Mouse (Mus musculus) liver, adult 2 months (tissue): ENCODE measurements at regions not wholly inside any gene's neighbourhood (a gene's known extent, or its start where the extent isn't known, plus 50 kb on each side); places are given as distances from the start of the nearest gene placed in this dataset.

ENCODE experiments used
- CTCF ChIP-seq: fragments of 200-500 bp; IDR thresholded peaks from 2 replicates; pipeline ENCODE4 v1.5.1; 2011; ENCODE audit warnings: low read depth, low read length, control low read depth
- POLR2A ChIP-seq: fragments of 200-500 bp; IDR thresholded peaks from 2 replicates; pipeline ENCODE4 v1.6.1; 2011; ENCODE audit warnings: low read length, control low read depth; ENCODE audit not compliant: insufficient read depth; ENCODE audit errors: extremely low read depth

GRCm38 (mm10) chr9:62208436-62208835 is 73.6 kb downstream of the Spesp1 start:
- TF ChIP-seq CTCF: no peak
- TF ChIP-seq POLR2A: no peak
